Mouse (Mus musculus): ENCODE data around the gene 1110059E24Rik. TPM values are rescaled to one million over a fixed set of nuclear protein-coding genes. Genes with fewer than 3 reads are reported as not detected.

The 1110059E24Rik gene
- polyA plus RNA-seq (2015; fragmentation: Illumina TruSeq; extraction: RNeasy Lipid Tissue Mini Kit (QIAGEN cat#74804); ENCODE audit: insufficient read depth, low read depth, low replicate concordance), result 3.8 TPM

DNA sequence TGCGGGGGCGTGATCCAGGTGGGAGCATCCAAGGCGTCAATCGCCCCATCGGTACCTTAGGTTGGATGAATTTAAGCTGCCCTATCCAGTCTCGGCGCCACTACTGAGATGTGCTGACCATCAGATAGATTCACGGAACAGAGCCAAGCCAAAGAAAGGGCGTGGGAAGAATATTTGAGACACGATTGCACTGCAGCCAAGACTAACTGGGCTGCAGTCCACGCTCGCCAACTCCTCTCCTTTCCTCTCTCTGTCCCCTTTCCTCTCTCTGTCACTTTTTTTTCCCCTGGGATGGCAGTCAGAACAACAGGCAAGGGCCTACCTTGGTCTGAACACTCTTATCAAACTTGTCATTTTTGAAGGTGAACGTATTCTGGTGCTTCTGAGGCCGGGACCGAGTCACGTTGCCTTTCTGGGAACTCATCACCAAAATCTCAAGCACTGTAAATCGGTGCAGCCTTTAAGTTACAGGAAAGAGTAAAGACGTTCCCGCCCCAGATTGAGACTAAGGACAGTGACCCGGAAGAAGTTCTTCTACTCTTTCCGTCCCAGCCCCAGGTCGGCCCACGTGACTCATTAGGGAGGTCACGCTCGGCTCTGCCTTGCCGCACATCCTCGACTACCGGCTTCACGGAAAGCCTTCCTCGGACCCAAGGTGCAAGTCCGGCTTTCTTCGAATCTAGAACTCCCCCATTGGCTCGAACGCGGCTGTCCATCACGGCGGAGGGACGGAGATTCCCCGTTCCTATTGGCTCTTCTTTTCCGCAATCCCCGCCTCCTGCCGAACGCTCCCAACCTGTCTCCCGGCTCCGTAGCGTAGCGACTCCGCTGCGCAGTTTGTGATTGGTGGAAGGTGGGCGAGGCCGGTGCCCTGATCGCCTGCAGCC is at the start of gene 1110059E24Rik:
TSS of gene 1110059E24Rik (minus strand) at position 692 of the 887 bp plus-strand sequence.

DNA sequence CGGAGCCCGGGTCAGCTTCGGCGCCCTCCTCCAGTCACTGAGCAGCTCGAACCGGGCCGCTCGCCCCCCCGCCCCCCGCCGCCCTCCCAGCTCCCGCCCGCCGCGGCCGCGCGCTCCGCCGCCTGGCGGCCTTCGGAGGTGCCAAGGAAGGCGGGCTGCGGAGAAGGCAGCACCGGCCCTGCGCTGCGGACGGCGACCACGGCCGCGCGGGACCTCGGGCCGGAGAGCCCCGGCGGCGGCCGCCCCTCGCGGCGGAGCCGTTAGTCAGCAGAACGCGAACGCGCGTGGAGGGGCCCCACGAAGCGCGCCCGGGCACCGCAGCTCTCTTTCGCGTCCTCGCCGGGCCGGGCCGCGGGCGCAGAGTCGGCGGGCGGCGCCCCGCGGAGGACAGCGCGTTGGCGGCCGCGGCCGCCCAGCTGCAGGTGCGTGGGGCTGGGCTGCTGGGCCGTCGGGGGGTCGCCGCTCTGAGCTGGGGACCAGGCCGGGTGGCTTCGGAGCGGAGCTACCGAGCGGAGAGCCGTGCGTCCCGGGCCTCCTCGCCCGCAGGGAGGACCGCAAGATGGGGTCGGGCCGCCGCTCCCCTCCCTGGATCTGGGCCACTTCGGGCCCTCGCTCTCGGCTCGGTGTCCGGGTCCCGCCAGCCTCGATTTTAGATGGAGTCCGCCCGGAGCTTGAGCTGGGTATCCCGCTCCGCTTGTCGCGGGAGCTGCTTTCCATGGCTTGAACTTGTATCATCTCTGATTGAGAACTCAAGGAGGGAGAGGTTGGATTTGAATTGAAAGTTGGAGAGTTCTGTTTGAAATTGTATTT is 601 bp upstream of the 1110059E24Rik start, which contains the start of gene Abhd17b:
TSS of gene Abhd17b (plus strand) at position 14 of the 810 bp plus-strand sequence.

Other genes starting within 250 kb of the 1110059E24Rik start
- gene Gda, start 179.5 kb downstream of the 1110059E24Rik start, polyA plus RNA-seq (2015; fragmentation: Illumina TruSeq; extraction: RNeasy Lipid Tissue Mini Kit (QIAGEN cat#74804); ENCODE audit: insufficient read depth, low read depth, low replicate concordance), result 6.1 TPM
- 4.1 TPM for gene Abhd17b, start 209 bp upstream of the 1110059E24Rik start, polyA plus RNA-seq (2015; fragmentation: Illumina TruSeq; extraction: RNeasy Lipid Tissue Mini Kit (QIAGEN cat#74804); ENCODE audit: insufficient read depth, low read depth, low replicate concordance)
- 3.1 TPM for gene Cemip2, start 125.4 kb upstream of the 1110059E24Rik start, polyA plus RNA-seq (2015; fragmentation: Illumina TruSeq; extraction: RNeasy Lipid Tissue Mini Kit (QIAGEN cat#74804); ENCODE audit: insufficient read depth, low read depth, low replicate concordance)